Mouse (Mus musculus): ENCODE measurements at regions not wholly inside any gene's neighbourhood (a gene's known extent, or its start where the extent isn't known, plus 50 kb on each side); places are given as distances from the start of the nearest gene placed in this dataset.
"Not testable (repeated sequence)": the region's sequence is repeated elsewhere in the genome, so short reads cannot be mapped to it uniquely, and the experiment has no call there.

GRCm38 (mm10) chr12:24252071-24252874 is 155.2 kb upstream of the 9030624G23Rik start:
- intact Hi-C loops (cut with DNase I): not testable (repeated sequence)
- DNase-seq (ENCODE audit: low spot score in 2 of 2): peak in 1 of 2 experiments; percentile 2

Data from left cerebral cortex, postnatal 14 days (tissue).